Mouse (Mus musculus): ENCODE measurements around the gene Vmn1r9.
"Not testable (repeated sequence)": the region's sequence is repeated elsewhere in the genome, so short reads cannot be mapped to it uniquely, and the experiment has no call there.

Vmn1r9 gene

DNA sequence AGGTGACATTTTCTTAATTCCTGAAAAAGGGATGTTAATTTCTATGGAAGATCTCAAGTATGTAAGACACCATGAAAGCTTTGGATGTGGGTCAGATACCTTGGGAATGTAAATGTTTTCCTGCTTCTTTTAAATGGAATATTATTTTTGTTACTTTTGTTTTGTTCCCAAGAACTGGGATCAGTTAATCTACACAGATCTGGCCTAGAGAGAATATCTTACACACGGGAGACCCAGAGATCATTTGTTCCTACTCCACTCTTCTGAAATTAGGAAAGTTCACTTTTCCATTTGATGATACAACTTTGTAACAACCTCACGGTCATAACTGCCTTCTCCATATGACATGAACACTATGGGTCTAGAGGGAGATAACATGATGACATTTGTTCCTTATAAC, at the start of gene Vmn1r9:
Gene Vmn1r9, plus strand, starts transcription at position 301 of the 400 bp plus-strand sequence.
- in situ Hi-C loops (cut with MboI, MseI) = no loop called here

DNA sequence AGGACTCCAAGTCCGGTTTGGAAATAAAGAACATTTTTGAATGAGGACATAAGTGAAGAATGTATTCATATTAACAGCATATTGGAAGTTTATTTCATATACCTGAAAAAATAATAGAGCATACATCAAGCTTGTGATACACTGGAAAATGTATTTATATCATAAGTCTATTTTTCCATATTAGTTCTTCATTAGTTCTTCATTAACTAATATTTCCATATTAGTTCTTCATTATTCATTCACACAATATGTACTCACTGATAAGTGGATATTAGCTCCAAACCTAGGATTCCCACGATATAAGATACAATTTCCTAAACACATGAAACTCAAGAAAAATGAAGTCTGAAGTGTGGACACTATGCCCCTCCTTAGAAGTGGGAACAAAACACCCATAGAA, 41.4 kb upstream of the Vmn1r9 start, which contains the start of gene Vmn1r7:
Gene Vmn1r7, minus strand, starts transcription at position 101 of the 400 bp plus-strand sequence.
- in situ Hi-C loops (cut with MboI, MseI) = not testable (repeated sequence)

GRCm38 (mm10) chr6:57031984-57032383, 34.6 kb upstream of the Vmn1r9 start, which contains the start of gene Vmn1r8:
Vmn1r8 (plus strand) TSS chr6:57032284.
- in situ Hi-C loops (cut with MboI, MseI) = no loop called here

DNA sequence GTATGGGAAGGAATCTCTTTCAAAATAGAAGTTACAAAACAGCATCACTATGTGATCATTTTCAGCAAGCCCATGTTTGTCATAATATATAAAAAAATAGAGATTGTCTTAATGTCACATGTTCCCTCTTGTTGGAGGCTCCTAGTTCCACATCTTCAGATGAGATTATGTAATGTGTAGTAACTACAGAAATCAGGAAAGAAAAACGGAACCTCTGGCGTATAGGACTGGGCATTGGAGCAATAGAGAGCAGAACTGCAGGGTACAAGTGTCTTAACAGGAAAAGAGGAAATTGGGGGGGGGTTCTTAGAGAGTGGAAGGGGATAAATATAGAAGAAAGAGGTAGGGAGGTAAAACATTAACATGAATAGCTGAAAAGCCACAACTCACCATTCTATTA, 31.9 kb upstream of the Vmn1r9 start:
- in situ Hi-C loops (cut with MboI, MseI) = no loop called here

DNA sequence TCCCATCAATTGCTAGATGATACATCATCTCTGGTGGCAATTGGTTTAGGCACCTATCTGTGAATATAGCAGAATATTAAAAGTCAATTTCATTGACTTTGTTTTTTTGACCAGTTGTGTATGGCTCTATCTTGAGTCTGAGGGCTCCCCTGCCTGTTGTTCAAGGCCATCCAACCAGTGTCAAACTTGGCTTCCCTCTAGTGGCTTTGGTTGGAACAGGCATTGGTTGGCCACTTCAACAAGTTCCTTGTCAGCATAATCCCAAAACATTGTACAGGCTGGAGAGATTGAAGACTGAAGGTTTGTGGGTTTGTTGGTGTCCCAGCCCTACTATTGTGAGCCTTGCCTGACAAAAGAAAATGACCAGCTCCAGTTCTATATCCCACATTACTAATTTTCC, 2.9 kb upstream of the Vmn1r9 start:
- in situ Hi-C loops (cut with MboI, MseI) = no loop called here

GRCm38 (mm10) chr6:57106358-57106757, 39.8 kb downstream of the Vmn1r9 start:
- in situ Hi-C loops (cut with MboI, MseI) = no loop called here

DNA sequence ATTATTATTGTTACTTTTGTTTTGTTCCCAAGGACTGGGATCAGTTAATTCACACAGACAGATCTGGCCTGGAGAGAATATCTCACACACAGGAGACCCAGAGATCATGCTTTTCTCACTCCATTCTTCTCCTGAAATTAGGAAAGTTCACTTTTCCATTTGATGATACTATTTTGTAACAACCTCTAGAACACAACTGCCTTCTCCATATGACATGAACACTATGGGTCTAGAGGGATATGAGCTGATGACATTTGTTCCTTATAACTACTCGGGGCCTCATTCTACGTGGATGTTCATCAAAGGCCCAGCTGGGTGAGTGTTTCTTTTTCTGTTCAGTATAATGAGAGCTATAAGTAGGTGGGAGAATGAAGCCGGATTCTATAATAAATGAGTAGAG, 42.6 kb downstream of the Vmn1r9 start, which contains the start of gene Vmn1r10:
Gene Vmn1r10, plus strand, starts transcription at position 301 of the 400 bp plus-strand sequence.
- in situ Hi-C loops (cut with MboI, MseI) = no loop called here

Data from T-helper 2 cell (primary cell).